Mouse (Mus musculus) heart, postnatal 4 days (tissue): ENCODE data around the gene Wdr3. TPM values are rescaled to one million over a fixed set of nuclear protein-coding genes. Genes with fewer than 3 reads are reported as not detected.

ENCODE experiments used
- DNase-seq: peaks from one replicate; pipeline ENCODE4 v3.0.0; 2021
- total RNA-seq, 2 experiments: library from RNA; stranded (reverse); gene quantifications; 2 replicates each; pipeline ENCODE4 v1.2.3; 2021

The Wdr3 gene
- 10 to 100 TPM; 12.9 to 20.1 TPM for total RNA-seq

GRCm38 (mm10) chr3:100162315-100163105 lies at the start of gene Wdr3, which contains the start of gene Gdap2:
Gene Wdr3 (minus strand): TSS chr3:100162407.
Gene Gdap2 (plus strand): TSS chr3:100162381.
- peak; percentile 95 for DNase-seq

- no peak for DNase-seq
Observed at GRCm38 (mm10) chr3:100206973-100207372, 44.8 kb upstream of the Wdr3 start.

- peak; percentile 16 for DNase-seq
Observed at GRCm38 (mm10) chr3:100201554-100201953, 39.3 kb upstream of the Wdr3 start.

GRCm38 (mm10) chr3:100194210-100194609 lies 32.0 kb upstream of the Wdr3 start:
- no peak for DNase-seq

GRCm38 (mm10) chr3:100189861-100190260 lies 27.7 kb upstream of the Wdr3 start:
- DNase-seq: no peak

- peak; percentile 76 for DNase-seq
Observed at GRCm38 (mm10) chr3:100189444-100189843, 27.2 kb upstream of the Wdr3 start.

- DNase-seq: no peak
Observed at GRCm38 (mm10) chr3:100180471-100180870, 18.3 kb upstream of the Wdr3 start.

- no peak for DNase-seq
Observed at GRCm38 (mm10) chr3:100176031-100176430, 13.8 kb upstream of the Wdr3 start.

GRCm38 (mm10) chr3:100164991-100165390 lies 2.8 kb upstream of the Wdr3 start:
- DNase-seq: no peak

GRCm38 (mm10) chr3:100163556-100163955 lies 1.3 kb upstream of the Wdr3 start:
- no peak for DNase-seq

- no peak for DNase-seq
Observed at GRCm38 (mm10) chr3:100161665-100162314, 417 bp downstream of the Wdr3 start.

GRCm38 (mm10) chr3:100160682-100161445 lies 1.3 kb downstream of the Wdr3 start:
- DNase-seq: no peak

- no peak for DNase-seq
Observed at GRCm38 (mm10) chr3:100122445-100122844, 39.8 kb downstream of the Wdr3 start.

- DNase-seq: no peak
Observed at GRCm38 (mm10) chr3:100121961-100122360, 40.2 kb downstream of the Wdr3 start.

GRCm38 (mm10) chr3:100118681-100119080 lies 43.5 kb downstream of the Wdr3 start:
- no peak for DNase-seq

- DNase-seq: no peak
Observed at GRCm38 (mm10) chr3:100106736-100107135, 55.5 kb downstream of the Wdr3 start.

GRCm38 (mm10) chr3:100102386-100103092 lies 59.7 kb downstream of the Wdr3 start:
- DNase-seq: no peak

Other genes with a start within 250 kb of the Wdr3 start
- gene Gdap2, start within 50 bp of the Wdr3 start, total RNA-seq: 10 to 100 TPM; 13.9 to 14.2 TPM